Mouse (Mus musculus) NIH3T3 (cell line): ENCODE data around the gene Pcmt1.
"Not testable (repeated sequence)": the region's sequence is repeated elsewhere in the genome, so short reads cannot be mapped to it uniquely, and the experiment has no call there.

Source experiments
- DNase-seq: peaks from one replicate; pipeline ENCODE4 v3.0.0-alpha.2; 2012; ENCODE audit warnings: low read depth

Gene Pcmt1

DNA sequence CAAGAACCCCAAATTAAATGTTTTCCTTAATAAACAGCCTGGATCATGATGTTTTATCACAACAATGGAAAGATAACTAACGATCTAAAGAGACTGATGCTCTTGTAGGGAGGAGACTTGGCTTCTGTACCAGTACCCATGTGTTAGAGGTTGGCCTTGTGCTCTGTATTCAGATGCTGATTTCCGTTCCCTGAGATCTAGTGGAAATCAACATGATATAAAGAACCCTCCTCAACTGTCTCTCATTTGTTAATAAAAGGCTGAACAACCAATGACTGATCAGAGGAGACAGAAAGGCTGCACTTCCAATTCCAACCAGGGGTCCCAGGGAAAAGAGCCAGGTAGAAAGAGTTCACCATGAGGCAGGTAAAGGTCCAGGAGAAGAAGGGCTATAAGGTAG is 35.0 kb downstream of the Pcmt1 start:
- no peak for DNase-seq

DNA sequence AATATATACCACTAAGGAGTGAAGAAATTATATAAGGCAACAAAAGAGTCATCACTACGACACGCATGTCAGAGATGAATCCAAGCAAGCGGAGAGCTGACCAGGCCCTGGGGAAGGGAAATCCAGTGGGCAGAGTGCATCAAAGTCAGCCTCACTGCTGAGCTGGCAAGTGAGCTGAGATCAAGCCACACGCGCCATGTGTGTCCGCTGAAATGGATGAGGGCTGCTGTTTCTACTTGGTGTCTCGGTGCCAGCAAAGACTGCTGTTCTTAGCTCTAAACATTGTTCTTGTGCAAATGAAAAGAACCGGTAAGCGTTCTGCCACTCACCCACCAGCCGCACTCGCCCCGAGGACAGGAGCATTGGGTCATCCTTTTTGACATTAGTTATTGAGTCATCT is 40.6 kb downstream of the Pcmt1 start:
- no peak for DNase-seq

DNA sequence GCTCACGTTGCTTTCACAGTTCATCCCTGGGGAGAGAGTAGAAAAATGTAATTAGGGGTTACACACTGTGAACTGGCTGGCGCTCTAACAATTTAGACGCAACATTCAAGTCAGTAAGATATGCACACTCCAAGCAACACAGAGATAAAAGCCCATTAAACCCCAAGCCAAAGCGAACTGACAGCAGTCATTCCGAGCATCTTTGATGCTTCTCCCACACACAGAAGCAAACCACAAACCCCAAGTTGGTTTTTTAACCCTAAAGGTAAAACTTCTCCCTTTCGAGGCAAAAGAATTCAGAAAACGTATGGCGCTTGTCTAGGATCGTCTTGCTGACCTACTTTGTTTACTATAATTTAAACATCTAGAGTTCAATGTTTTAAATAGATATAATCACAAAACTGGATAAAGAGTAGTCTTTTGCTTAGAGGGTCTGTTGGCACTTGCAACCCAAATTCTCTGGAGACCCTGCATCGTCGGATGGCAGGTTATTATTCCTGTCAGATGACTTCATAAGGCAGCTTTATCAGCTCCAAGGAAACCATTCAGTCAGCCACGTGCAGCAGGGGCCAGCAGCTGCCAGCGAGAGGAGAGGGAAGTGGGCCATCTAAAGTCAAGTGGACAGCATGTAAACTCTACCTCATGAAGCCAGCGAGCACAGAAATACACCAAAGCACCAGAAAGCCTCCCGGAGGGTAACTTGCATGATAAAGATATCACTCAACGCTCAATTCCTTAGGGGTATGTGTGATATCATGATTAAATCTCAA is 49.8 kb downstream of the Pcmt1 start:
- no peak for DNase-seq

DNA sequence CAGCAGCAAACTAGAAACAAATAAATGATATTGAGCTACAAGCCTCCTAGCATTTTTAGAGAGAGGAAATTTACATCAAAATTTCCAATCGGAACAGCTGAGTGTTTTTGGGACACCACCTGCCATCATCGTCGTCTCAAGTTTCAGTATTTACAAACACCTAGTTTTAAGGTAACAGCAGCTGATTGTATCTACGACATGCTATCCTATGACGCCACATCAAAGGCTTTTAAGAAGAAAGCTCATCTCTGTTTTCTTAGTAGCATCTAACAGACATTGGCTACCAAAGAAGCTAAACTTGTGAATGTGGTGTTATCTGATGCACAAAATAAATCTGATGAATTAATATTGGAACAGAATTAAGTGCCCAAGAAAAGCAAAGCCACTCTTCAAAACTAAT is 50.6 kb downstream of the Pcmt1 start:
- no peak for DNase-seq

DNA sequence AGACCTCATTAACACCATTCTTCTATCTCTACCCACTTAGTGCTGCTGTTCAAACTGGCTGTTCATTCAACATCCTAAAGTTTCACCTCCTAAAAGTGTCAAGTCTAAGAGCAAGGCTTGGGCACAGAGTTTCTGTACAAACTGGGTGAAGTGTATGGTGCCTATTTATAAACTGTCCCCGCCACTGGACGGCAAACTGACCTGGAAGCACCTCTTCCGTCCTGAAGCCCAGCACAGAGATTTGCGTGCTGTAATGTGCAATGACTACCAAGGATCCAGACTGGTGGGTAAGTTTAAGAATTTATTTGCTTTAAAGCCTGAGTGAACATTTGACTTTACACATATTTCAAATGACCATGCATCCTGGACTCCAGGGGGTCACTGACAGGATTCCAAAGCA is 51.8 kb downstream of the Pcmt1 start:
- DNase-seq = no peak

DNA sequence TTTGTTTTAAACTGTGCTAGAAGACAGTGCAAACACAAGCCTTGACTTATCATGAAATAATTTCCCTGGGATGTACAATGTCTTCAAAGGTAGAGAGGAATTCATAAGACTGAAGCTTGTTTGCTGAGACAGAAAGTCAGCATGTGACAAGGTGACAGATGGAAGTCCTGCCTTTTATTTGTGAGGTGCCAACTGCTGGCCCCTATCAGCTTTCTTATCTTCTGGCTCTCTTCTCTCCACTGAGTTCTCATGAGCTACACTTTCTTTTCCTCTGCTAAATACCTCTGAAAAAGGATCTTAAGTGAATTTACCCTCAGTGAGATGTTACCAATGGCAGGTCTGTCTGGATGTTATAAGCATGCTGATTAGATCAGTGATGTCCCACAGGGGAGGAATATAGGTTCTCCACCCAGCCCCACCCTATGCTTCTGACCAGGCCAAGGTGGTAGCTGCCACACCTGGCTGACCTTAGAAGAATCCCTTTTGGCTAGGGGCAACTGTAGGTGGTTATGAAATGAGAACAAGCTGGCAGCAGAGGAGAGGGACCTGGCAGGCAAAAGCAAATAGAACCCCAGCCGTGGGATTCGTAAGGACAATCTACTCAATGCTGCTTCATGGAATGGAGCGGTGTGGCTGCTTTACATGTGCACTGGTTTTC is 56.9 kb downstream of the Pcmt1 start:
- DNase-seq = no peak

DNA sequence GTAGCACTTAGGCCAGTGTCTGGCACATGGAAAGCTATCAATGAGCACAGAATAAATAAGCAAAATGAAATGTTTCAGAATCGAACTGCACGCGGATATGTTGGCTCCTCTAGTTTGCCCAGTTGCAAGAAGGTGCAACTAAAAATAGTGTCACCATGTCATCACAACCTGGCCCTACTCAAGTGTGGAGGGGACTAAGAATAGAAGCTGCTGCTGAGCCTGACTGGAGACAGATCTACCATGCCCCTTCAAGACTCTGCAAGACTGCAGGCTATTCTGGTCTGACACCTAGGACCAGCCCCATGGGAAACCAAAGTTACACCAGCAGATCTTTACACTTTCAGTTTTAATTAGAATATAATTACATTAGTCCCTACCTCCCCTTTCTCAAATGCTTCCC is 58.6 kb downstream of the Pcmt1 start:
- no peak for DNase-seq

DNA sequence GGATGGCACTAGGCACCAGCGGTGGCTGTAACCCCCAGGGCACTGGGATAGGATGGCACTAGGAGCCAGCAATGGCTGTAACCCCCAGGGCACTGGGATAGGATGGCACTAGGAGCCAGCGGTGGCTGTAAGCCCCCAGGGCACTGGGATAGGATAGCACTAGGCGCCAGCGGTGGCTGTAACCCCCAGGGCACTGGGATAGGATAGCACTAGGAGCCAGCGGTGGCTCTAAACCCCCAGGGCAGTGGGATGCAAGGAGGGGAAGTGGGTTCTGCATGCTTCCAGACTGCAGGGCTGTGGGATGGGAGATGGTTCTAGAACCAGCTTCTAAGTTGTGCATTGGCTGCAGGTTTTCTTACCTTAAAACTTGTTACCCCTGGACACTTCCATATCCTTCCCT is 60.2 kb downstream of the Pcmt1 start:
- DNase-seq = no peak

DNA sequence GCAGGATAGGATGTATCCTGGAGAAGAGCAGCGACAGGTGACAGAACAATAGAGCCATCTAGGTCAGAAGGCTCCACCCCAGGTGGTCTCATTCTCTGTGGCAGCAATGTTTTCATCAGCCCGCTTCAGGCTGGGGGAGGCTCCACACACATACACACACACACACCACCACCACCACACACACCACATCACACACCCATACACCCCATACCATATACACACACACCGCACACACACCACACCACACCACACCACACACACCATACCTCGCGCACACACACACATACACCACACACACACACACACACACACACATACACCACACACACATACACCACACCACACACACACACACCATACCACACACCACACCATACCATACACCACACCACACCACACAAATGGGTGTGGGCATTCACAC is 61.1 kb downstream of the Pcmt1 start:
- no peak for DNase-seq

DNA sequence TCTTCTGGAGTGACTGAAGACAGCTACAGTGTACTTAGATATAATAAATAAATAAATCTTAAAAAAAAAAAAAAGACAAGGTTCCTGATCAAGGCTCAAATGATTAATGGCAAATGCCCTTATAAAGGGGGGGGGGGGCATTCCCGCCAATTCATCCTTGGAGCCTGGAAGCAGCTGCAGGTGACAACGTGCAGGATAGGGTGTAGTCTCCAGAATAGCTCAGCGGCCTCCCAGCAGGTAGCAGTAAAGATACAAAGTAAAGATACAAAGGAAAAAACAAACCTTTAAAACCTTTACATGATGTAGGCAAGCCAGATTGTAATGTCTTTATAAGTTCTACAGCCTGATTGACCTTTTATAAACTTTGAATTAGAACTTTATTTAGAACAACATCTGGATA is 63.4 kb downstream of the Pcmt1 start:
- DNase-seq = not testable (repeated sequence)

DNA sequence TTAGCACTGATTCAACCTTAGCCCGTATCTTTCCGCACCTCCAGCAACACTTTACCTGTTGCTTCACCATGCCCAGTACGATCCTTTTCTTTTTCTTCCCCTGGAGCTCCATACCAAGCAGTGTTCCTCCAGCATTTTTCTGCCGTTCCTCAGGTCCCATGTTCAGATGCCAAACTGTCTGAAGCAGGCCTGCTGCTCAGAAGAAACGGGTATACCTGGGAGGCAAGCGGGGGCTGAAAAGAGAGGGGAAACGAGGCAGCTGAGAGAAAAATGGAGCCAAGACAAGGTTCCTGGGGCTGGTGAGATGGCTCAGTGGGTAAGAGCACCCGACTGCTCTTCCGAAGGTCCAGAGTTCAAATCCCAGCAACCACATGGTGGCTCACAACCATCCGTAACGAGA is 63.8 kb downstream of the Pcmt1 start:
- not testable (repeated sequence) for DNase-seq

DNA sequence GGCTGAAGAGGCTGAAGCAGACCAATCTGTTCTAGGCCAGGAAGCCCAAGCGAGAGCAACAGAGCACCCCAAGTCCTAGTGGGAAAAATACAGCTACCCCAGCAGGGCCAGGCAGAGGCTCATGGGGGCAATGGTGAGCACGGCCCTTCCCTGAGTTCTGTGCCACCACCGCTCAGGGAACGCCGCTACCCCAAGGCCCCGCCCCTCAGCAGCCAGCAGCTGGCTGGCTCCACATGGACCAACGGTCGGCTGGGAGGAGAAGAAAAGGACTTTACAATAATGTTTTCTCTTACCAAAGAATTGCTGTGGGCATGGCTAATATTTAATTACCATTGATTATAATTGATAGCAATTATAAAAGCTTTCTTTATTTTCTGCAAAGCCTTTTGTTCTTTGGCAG is 66.1 kb downstream of the Pcmt1 start:
- DNase-seq = no peak

DNA sequence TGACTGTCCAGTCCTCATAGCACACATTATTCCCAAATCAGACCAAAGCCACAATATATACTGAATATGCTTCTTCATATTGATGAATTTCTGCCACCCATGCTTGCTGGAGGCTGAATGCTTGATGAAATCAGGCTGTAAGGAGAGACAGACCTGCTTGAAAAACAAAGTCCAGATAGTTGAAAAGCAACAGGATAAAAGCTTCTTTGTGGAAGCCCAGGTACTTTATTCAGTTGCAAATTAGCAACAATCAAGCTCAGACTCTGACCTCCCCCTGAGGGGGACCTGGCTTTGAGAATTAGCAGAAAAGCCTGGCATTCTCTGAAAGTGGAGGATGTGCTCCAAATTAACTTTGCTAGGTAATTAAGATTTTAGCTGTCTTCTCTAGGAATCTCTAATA is 68.7 kb downstream of the Pcmt1 start:
- not testable (repeated sequence) for DNase-seq

DNA sequence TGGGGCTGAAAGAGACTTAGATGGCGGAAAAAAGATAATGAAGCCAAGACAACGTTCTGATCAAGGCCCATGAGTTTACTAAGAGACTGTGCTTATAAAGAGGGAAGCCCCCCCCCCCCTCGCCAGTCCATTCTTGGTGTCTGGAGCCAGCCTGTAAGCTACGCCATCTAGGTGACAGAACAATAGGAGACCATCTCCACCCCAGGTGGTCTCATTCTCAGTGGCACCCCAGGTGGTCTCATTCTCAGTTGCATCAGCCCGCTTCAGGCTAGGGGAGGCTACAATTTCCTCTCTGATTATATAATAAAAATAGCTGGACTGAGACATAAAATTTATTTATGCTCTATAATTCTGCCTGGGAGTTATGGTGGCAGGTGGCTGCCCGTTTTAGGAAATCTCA is 69.3 kb downstream of the Pcmt1 start:
- DNase-seq = no peak

DNA sequence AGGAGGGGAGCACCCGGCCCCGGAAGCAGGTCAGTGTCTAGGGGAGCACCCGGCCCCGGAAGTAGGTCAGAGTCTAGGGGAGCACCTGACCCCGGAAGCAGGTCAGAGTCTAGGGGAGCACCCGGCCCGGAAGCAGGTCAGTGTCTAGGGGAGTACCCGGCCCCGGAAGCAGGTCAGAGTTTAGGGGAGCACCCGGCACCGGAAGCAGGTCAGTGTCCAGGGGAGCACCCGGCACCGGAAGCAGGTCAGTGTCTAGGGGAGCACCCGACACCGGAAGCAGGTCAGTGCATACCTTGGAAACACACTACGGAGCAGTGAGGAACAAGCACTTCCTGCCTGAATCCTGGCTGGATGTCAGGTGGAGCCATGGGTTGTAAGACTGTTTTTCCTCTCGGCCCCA is 72.3 kb downstream of the Pcmt1 start:
- DNase-seq = no peak

DNA sequence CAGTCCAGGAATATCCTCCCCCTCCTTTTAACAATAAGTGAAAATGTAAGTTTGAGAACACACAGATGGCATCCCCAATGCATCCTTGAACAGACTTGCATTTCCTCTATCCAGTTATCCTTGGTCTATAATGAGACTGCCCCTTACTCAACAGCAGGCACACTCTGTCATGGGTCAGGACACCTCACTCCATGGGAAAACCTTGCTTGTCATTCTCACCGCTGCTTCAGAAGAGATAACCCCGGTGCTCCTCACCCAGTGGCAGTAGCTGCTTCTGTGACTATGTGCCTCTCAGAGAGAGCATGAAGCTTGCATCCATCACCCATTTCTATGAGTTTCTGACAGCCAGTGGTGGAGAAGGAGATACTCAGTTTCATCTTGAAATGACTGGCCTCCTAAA is 74.5 kb downstream of the Pcmt1 start:
- no peak for DNase-seq

DNA sequence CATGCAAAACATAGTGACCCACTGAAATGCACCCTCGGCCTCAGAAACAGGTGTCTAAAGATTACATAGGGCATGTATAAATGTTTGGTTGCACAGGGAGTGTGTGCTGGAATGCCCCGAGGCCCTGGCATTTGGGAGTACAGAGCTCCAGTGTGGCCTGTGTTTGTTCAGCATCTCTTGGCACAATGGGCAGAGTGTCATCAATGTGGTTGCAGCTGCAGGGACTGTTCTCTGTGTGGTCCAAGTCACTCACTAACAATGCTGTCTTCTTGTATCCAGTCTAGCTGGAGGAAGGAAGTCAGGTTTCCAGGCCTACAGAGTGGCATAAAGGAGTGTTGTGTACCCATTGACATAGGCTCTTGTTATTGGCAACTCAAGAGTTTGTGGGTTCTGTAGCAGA is 75.8 kb downstream of the Pcmt1 start:
- no peak for DNase-seq

DNA sequence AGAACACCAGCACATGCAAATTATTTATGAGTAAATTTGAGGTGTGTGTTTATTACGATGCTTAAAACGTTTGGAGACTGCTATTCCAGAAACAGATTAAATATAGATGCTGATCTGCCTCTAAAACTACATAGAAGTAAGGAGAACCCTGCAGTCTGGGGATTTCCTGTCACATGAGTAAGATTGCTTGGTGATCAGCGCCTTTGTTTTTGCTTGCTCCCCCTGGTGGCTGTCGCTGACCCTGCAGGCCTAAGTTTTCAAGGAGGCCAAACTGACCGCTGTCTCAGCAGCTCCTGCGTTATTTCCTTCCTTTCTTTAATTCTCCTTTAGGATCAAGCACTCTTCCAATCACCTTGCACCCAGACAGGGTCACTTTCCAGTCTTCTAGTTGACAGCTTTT is 80.3 kb downstream of the Pcmt1 start:
- peak; percentile 92 for DNase-seq

DNA sequence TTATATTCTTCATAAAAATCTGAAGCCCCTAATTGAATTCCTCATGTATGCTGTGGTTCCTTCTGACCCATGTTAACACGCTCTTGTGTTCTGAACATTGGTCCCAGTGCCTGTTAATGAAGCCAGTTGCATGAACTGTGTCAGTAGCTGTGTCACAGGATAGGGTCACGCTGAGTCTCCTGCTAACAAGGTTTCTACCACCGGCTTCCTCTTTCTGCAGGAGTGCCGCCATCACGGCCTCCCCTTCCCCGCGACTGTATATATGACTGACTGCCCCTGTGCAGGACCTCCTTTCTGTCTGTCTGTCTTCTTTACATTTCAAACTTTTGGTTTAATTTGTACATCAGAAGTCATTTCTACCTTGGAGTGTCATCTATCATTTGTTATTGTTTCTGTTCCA is 82.8 kb downstream of the Pcmt1 start:
- DNase-seq = no peak

DNA sequence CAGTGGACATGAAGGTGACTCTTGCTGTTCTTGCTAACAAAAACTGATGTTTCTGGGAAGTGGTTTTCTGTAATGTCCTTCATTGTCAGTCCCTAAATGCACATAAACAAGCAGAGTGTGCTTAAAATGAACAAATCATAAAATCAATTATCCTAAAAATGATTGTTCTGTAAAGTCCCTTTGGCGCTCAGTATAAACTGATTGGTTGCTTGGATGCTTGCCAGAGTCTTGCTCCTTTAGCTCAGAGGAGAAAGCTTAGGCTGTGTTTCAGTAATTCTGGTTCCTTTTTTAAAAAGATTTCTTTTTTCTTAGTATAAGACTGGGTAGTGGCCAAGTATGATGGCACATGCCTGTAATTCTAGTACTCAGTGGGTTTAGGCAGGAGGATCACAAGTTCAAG is 84.7 kb downstream of the Pcmt1 start:
- DNase-seq = peak; percentile 37

DNA sequence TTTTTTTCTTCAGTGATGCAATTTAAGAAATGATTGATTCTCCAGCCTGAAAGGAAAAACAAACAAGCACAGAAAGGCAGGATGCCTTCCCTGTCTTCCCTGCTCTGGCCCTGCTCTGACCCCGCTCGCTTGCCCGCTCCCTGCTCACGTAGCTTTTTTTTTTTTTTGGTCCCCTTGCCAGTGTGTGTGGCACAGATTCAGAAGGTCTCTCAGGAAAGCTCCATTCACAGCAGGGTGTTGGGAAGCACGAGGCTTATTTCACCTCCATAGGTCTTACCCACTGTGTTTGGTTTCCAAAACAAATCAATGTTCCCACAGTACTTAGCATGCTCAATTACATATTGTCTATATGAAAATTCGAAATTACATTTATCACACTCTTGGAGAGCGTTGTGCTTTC is 86.1 kb downstream of the Pcmt1 start:
- DNase-seq = no peak

DNA sequence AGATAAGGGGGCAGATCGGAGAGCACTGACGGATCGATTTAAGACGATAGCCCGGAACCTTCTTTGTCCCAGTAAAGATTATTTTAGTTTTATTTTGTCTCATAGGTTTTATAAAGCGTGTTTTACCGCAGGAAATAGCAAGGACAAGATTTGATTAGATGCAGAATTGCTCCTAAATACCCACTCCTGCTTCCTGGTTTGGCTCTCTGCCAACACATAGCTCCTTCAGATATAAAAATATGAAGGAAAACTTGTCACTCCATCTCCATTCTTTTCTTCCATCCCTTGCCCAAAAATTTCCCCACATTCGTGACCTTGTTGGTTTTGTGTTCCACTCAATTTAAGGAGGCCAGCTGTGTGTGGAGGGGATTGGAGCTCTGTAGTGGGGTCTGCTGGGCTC is 90.1 kb downstream of the Pcmt1 start:
- peak; percentile 52 for DNase-seq

DNA sequence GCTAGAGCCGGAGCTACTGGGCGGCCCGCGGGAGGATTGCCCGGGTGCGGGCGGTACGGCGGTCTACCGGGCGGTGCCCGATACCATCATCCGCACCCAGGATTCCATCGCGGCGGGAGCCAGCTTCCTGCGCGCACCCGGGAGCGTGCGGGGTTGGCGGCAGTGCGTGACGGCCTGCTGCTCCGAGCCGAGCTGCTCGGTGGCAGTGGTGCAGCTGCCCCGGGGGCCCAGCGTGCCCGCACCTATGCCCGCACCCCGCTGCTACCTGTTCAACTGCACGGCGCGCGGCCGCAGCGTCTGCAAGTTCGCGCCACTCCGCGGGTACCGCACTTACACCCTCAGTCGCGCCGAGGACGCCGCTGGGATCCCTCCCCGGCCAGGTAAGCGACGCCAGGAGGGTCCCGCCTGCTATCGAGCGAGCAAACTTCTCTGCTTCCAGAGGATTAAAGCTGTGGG is 90.7 kb downstream of the Pcmt1 start:
- no peak for DNase-seq
